Mouse (Mus musculus) adrenal gland (tissue): ENCODE measurements around the gene Ncor1.

Experiments used
- intact Hi-C: fragments of 180-260 bp; cut with DNase I; formaldehyde crosslinking; loops from one replicate; pipeline ENCODE4 v1.15.1; 2025

Ncor1 gene

GRCm38 (mm10) chr11:62277086-62277485, 181.3 kb downstream of the Ncor1 start:
- intact Hi-C loops = loop anchor here (5.0 kb wide), 1 partner anchor 330 kb away; no protein-coding TSS in a partner anchor

GRCm38 (mm10) chr11:62270851-62271250, 187.5 kb downstream of the Ncor1 start:
- intact Hi-C loops = no loop called here

GRCm38 (mm10) chr11:62269097-62269496, 189.2 kb downstream of the Ncor1 start:
- intact Hi-C loops = no loop called here

GRCm38 (mm10) chr11:62268381-62268780, 190.0 kb downstream of the Ncor1 start:
- intact Hi-C loops = no loop called here

GRCm38 (mm10) chr11:62266466-62267214, 191.7 kb downstream of the Ncor1 start:
- intact Hi-C loops = no loop called here
